Mouse (Mus musculus) heart, adult 2 months (tissue): Measurements from ENCODE around the gene Cdk5rap3.

ENCODE experiments used
- CTCF ChIP-seq: fragments of 200-600 bp; IDR thresholded peaks from 2 replicates; pipeline ENCODE4 v1.8.1; 2022; ENCODE audit warnings: antibody characterized with exemption, mild to moderate bottlenecking, moderate library complexity
- EP300 ChIP-seq: fragments of 200-500 bp; IDR thresholded peaks from 2 replicates; pipeline ENCODE4 v1.6.1; 2011; ENCODE audit warnings: low read depth, low read length, control low read depth; ENCODE audit not compliant: insufficient read depth
- POLR2A ChIP-seq: fragments of 200-500 bp; IDR thresholded peaks from 2 replicates; pipeline ENCODE4 v1.6.1; 2011; ENCODE audit warnings: mild to moderate bottlenecking, low read depth, low read length, control low read depth; ENCODE audit not compliant: insufficient read depth

GRCm38 (mm10) chr11:96879359-96879758, 36.9 kb downstream of the Cdk5rap3 start:
- no peak for TF ChIP-seq CTCF
- TF ChIP-seq EP300: no peak
- TF ChIP-seq POLR2A: no peak
